Mouse (Mus musculus) forebrain, postnatal 0 days (tissue): ENCODE data around the gene Tctn3. TPM values are rescaled to one million over a fixed set of nuclear protein-coding genes. Genes with fewer than 3 reads are reported as not detected.
"Not testable (repeated sequence)": the region's sequence is repeated elsewhere in the genome, so short reads cannot be mapped to it uniquely, and the experiment has no call there.

Experiments
- ATAC-seq: fragments of 200-750 bp; cut with Nextera tagmentation; 2 replicates; pipeline ENCODE4 v1.8.0; 2017; ENCODE audit warnings: mild to moderate bottlenecking, moderate library complexity
- DNase-seq: peaks from one replicate; pipeline ENCODE4 v3.0.0-alpha.2; 2015
- H3K27ac ChIP-seq: fragments of 300-500 bp; sonication (generic); 2 replicates; pipeline ENCODE4 v1.5.1; 2014; ENCODE audit warnings: low read depth, mild to moderate bottlenecking, antibody characterized with exemption, low read length, moderate library complexity, mixed read lengths
- H3K27me3 ChIP-seq: fragments of 300-500 bp; sonication (generic); 2 replicates; pipeline ENCODE4 v1.6.1; 2014; ENCODE audit warnings: mild to moderate bottlenecking, low read length, mixed read lengths; ENCODE audit not compliant: insufficient read depth
- H3K36me3 ChIP-seq: fragments of 300-500 bp; sonication (generic); 2 replicates; pipeline ENCODE4 v1.6.1; 2014; ENCODE audit warnings: mild to moderate bottlenecking, moderate library complexity; ENCODE audit not compliant: insufficient read depth
- H3K4me1 ChIP-seq: fragments of 300-500 bp; sonication (generic); 2 replicates; pipeline ENCODE4 v1.6.1; 2014; ENCODE audit warnings: antibody characterized with exemption; ENCODE audit not compliant: insufficient read depth
- H3K4me2 ChIP-seq: fragments of 300-500 bp; sonication (generic); 2 replicates; pipeline ENCODE4 v1.6.1; 2014; ENCODE audit warnings: low read depth, mild to moderate bottlenecking, moderate library complexity
- H3K4me3 ChIP-seq: fragments of 300-500 bp; sonication (generic); 2 replicates; pipeline ENCODE4 v1.5.1; 2014; ENCODE audit warnings: low read depth, low read length, mixed read lengths
- H3K9ac ChIP-seq: fragments of 300-500 bp; sonication (generic); 2 replicates; pipeline ENCODE4 v1.6.1; 2014; ENCODE audit warnings: mild to moderate bottlenecking
- H3K9me3 ChIP-seq: fragments of 300-500 bp; sonication (generic); 2 replicates; pipeline ENCODE4 v1.6.1; 2016; ENCODE audit warnings: low read length
- CTCF ChIP-seq: sonication (generic); IDR thresholded peaks from 2 replicates; pipeline ENCODE4 v1.5.1; 2016; ENCODE audit warnings: antibody characterized with exemption, control low read depth, low read depth
- WGBS: fragments of 180-500 bp; shearing (Covaris S2); extraction: QIAGEN DNeasy Blood & Tissue Kit; methylation state at CpG from one replicate; pipeline ENCODE4 v1.1.7; 2014; 5-methylcytosine and 5-hydroxymethylcytosine counted together
- polyA plus RNA-seq: library from polyadenylated mRNA; unstranded; fragments of >200 nt; fragmentation: Nextera tagmentation; extraction: Ambion mirVana; gene quantifications from 2 replicates; pipeline ENCODE4 v1.2.1, GENCODE M21; 2015
- total RNA-seq: library from RNA; depleted of rRNA; stranded (reverse); fragments of >200 nt; gene quantifications from 2 replicates; pipeline ENCODE4 v1.2.3, GENCODE M21; 2014

Tctn3 gene
- total and polyA plus RNA-seq, 2 experiments from 2014 or later = 15.1 to 28.0 TPM

- WGBS = 94% methylated on average over 5 of the region's 5 CpGs
- ATAC-seq = no peak
These were observed 30.4 kb downstream of the Tctn3 start for GRCm38 (mm10) chr19:40581662-40582061.

GRCm38 (mm10) chr19:40580902-40581301 is 31.1 kb downstream of the Tctn3 start:
- Histone ChIP-seq H3K9ac (no peak overlapping the region), H3K9me3 (no peaks in the 10 kb centered on the region), H3K4me2 (no peak overlapping the region), H3K4me1 (no peaks in the 10 kb centered on the region), H3K27ac (no peak overlapping the region), H3K27me3 (no peaks in the 10 kb centered on the region), H3K4me3 (no peak overlapping the region), H3K36me3 (peaks cover 60% of the 10 kb centered on the region)
- WGBS = 86% methylated on average over 2 of the region's 2 CpGs
- DNase-seq (no peak), ATAC-seq (no peak)
- TF ChIP-seq CTCF = no peak

More at GRCm38 (mm10) chr19:40581662-40582061, 30.4 kb downstream of the Tctn3 start:
- Histone ChIP-seq H3K36me3 (peaks cover 53% of the 10 kb centered on the region), H3K4me1 (no peaks in the 10 kb centered on the region; the same call in 1 of the 2 replicates), H3K27me3 (no peaks in the 10 kb centered on the region), H3K9me3 (no peaks in the 10 kb centered on the region), H3K4me3 (no peak overlapping the region), H3K27ac (no peak overlapping the region), H3K4me2 (no peak overlapping the region), H3K9ac (no peak overlapping the region)
- TF ChIP-seq CTCF = no peak
- DNase-seq = no peak

GRCm38 (mm10) chr19:40575438-40575837 is 36.6 kb downstream of the Tctn3 start:
- WGBS = 88% methylated on average over 5 of the region's 5 CpGs
- TF ChIP-seq CTCF = no peak
- peaks cover 87% of the 10 kb centered on the region for H3K36me3 ChIP-seq
- no peak overlapping the region for H3K4me3 ChIP-seq
- no peak overlapping the region for H3K4me2 ChIP-seq
- no peak overlapping the region for H3K27ac ChIP-seq
- DNase-seq (no peak), ATAC-seq (no peak)
- no peaks in the 10 kb centered on the region for H3K4me1 ChIP-seq
- H3K9ac ChIP-seq = no peak overlapping the region
- H3K27me3 ChIP-seq = no peaks in the 10 kb centered on the region
- no peaks in the 10 kb centered on the region; the same call in 1 of the 2 replicates for H3K9me3 ChIP-seq

GRCm38 (mm10) chr19:40570726-40571125 is 41.3 kb downstream of the Tctn3 start:
- Histone ChIP-seq H3K9me3 (no peaks in the 10 kb centered on the region; the same call in 1 of the 2 replicates), H3K4me2 (no peak overlapping the region), H3K9ac (no peak overlapping the region), H3K4me1 (no peaks in the 10 kb centered on the region), H3K36me3 (peaks cover 93% of the 10 kb centered on the region), H3K27me3 (no peaks in the 10 kb centered on the region), H3K27ac (no peak overlapping the region), H3K4me3 (no peak overlapping the region)
- TF ChIP-seq CTCF = no peak
- WGBS = 89% methylated on average over 9 of the region's 9 CpGs
- DNase-seq (no peak), ATAC-seq (no peak)

- DNase-seq (no peak), ATAC-seq (no peak)
- TF ChIP-seq CTCF = no peak
- Histone ChIP-seq H3K9me3 (no peaks in the 10 kb centered on the region; the same call in 1 of the 2 replicates), H3K9ac (no peak overlapping the region), H3K4me1 (no peaks in the 10 kb centered on the region), H3K27me3 (no peaks in the 10 kb centered on the region), H3K4me2 (no peak overlapping the region), H3K4me3 (no peak overlapping the region), H3K36me3 (peaks cover 93% of the 10 kb centered on the region), H3K27ac (no peak overlapping the region)
- WGBS = 78% methylated on average over 3 of the region's 3 CpGs
These were observed 44.4 kb downstream of the Tctn3 start for GRCm38 (mm10) chr19:40567616-40568015.

GRCm38 (mm10) chr19:40563880-40564645 is 48.0 kb downstream of the Tctn3 start:
- Histone ChIP-seq H3K4me1 (no peaks in the 10 kb centered on the region), H3K36me3 (peaks cover 71% of the 10 kb centered on the region), H3K27ac (no peak overlapping the region), H3K4me3 (no peak overlapping the region), H3K9me3 (no peaks in the 10 kb centered on the region), H3K4me2 (no peak overlapping the region), H3K9ac (no peak overlapping the region), H3K27me3 (no peaks in the 10 kb centered on the region)
- 87% methylated on average over 10 of the region's 10 CpGs for WGBS
- peak; percentile 32; the same call in 1 of the 2 replicates for ATAC-seq
- DNase-seq = no peak
- TF ChIP-seq CTCF = no peak

- H3K9me3 ChIP-seq, H3K9ac ChIP-seq, H3K4me3 ChIP-seq, H3K4me1 ChIP-seq, H3K27me3 ChIP-seq, H3K27ac ChIP-seq, DNase-seq, H3K4me2 ChIP-seq: not testable (repeated sequence)
- WGBS = 82% methylated on average over 13 of the region's 31 CpGs
- ATAC-seq = peak; percentile 69; the same call in 1 of the 2 replicates
- H3K36me3 ChIP-seq = peaks cover 64% of the 10 kb centered on the region
These were observed 50.5 kb downstream of the Tctn3 start for GRCm38 (mm10) chr19:40561521-40561920.
